Mouse (Mus musculus): ENCODE measurements around the gene Nup98.

- peak; percentile 30; the same call in 1 of the 2 replicates for TF ChIP-seq CTCF (IDR thresholded peaks at IDR 0.05; ENCODE audit: control insufficient read depth, insufficient read depth, low read length)
- TF ChIP-seq POLR2A (IDR thresholded peaks at IDR 0.05; ENCODE audit: borderline replicate concordance, control insufficient read depth, low read depth, low read length) = no peak
These were observed 48.2 kb upstream of the Nup98 start for GRCm38 (mm10) chr7:102258189-102258588.

Data from bone marrow, adult 2 months (tissue).